Mouse (Mus musculus) MEL-GATA-1-ER (cell line): ENCODE measurements at regions not wholly inside any gene's neighbourhood (a gene's known extent, or its start where the extent isn't known, plus 50 kb on each side); places are given as distances from the start of the nearest gene placed in this dataset.
A peak's percentile ranks its signal among the peaks of the same experiment; 100 is the strongest.

Experiments
- DNase-seq: peaks from one replicate; pipeline ENCODE4 v3.0.0-alpha.2; 2012; ENCODE audit warnings: low read depth; ENCODE audit errors: extremely low read depth

GRCm38 (mm10) chr16:66086499-66086898, 271.4 kb downstream of the Vgll3 start:
- DNase-seq: peak; percentile 17

DNA sequence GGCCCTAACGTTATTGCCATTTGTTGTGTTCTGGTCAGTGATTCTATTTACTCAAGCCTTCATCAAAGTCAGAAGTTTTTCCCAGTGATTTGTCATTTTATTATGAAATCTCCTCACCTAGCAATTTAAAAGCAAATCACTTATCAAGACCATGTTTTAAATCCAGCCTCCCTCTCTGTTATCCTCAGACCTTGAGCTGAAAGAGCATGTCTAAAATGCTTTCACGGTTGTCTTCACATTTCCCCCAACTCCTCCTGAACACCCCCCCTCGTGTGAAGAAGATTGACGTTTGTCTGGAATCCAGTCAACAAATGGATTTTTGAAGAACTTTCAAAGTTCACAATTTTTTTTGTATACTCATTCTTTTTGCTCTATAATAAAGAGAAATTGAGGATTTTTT, 277.7 kb downstream of the Vgll3 start:
- DNase-seq: no peak

GRCm38 (mm10) chr16:66095682-66096081, 280.6 kb downstream of the Vgll3 start:
- no peak for DNase-seq

GRCm38 (mm10) chr16:66117930-66118329, 302.9 kb downstream of the Vgll3 start:
- no peak for DNase-seq

GRCm38 (mm10) chr16:66137755-66138154, 322.7 kb downstream of the Vgll3 start:
- no peak for DNase-seq

- no peak for DNase-seq
Measured at GRCm38 (mm10) chr16:66144765-66145164, 329.7 kb downstream of the Vgll3 start.

DNA sequence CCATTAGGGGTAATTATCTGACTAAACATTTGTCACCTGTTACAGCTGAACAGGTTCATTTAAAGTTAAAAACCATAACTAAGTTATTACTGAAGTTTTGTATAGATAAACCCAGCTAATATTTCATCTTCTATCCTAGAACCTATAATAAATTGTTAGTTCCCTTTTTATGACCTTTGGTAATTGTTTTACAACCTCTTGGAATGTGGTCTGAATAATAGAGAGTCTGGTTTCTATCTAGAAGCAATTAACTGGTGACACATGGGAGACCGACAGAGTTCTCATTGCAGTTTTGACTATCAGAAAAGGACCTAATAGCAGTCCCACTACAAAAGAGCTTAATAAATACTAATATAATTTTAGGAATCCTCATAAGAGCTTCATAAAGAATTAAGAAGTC, 330.2 kb downstream of the Vgll3 start:
- no peak for DNase-seq

DNA sequence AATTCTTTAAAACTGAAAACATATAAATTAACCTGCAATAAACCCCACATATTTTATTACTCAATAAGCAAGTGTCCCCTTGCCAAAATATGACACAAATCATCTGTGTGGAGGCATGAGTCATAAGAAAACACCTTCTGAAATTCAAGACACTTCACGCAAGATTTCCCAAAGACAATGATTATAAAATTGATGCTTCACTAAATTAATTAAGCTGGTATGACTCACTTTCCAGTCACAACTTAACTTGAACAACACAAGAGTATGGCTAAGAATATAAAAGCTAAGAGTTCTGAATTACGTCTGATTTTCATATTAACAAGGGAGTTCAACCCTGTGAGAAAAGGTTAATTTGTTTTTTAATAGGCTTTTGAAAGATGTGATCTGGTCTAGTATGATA, 353.2 kb downstream of the Vgll3 start:
- no peak for DNase-seq

DNA sequence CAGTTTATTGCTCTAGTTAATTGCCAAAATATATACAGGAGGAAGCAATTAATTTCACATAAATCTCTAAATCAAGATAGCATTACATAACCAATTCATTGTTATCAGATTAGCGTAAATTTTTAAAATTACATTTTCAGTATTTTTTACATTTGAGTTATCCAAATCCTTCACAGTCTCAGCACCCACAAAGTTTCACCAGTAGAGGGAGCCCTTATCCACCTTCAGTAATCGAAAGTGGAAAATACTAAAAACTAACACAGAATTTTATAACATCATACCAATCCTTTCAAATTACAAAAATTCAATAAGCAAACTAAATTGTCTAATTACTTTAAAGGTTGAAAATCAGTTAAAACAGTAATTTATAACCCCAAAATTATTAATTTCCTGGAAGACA, 375.7 kb downstream of the Vgll3 start:
- DNase-seq: peak; percentile 15

GRCm38 (mm10) chr16:66201406-66201805, 386.3 kb downstream of the Vgll3 start:
- no peak for DNase-seq
